Mouse (Mus musculus) hindbrain, embryonic 14.5 days (tissue): ENCODE measurements at regions not wholly inside any gene's neighbourhood (a gene's known extent, or its start where the extent isn't known, plus 50 kb on each side); places are given as distances from the start of the nearest gene placed in this dataset.

Experiments used
- ATAC-seq: fragments of 200-750 bp; cut with Nextera tagmentation; 2 replicates; pipeline ENCODE4 v1.8.0; 2017; ENCODE audit warnings: moderate number of reproducible peaks, mild to moderate bottlenecking, moderate TSS enrichment, moderate library complexity; ENCODE audit not compliant: low FRiP score
- DNase-seq: peaks from one replicate; pipeline ENCODE4 v3.0.0-alpha.2; 2015; ENCODE audit warnings: low spot score
- H3K27ac ChIP-seq: fragments of 300-500 bp; sonication (generic); 2 replicates; pipeline ENCODE4 v1.5.1; 2014; ENCODE audit warnings: mild to moderate bottlenecking, moderate library complexity
- H3K27me3 ChIP-seq: fragments of 300-500 bp; sonication (generic); 2 replicates; pipeline ENCODE4 v1.6.1; 2014; ENCODE audit warnings: mild to moderate bottlenecking, low read length, mixed read lengths; ENCODE audit not compliant: control insufficient read depth, insufficient read depth
- H3K36me3 ChIP-seq: fragments of 300-500 bp; sonication (generic); replicated peaks from 2 replicates; pipeline ENCODE4 v1.6.1; 2014; ENCODE audit not compliant: control insufficient read depth, insufficient read depth
- H3K4me1 ChIP-seq: fragments of 300-500 bp; sonication (generic); replicated peaks from 2 replicates; pipeline ENCODE4 v1.6.1; 2014; ENCODE audit warnings: antibody characterized with exemption, low read length, mixed read lengths; ENCODE audit not compliant: control insufficient read depth, insufficient read depth
- H3K4me2 ChIP-seq: fragments of 300-500 bp; sonication (generic); replicated peaks from 2 replicates; pipeline ENCODE4 v1.6.1; 2014; ENCODE audit warnings: mild to moderate bottlenecking, moderate library complexity
- H3K4me3 ChIP-seq: fragments of 300-500 bp; sonication (generic); replicated peaks from 2 replicates; pipeline ENCODE4 v1.5.1; 2014; ENCODE audit warnings: mild to moderate bottlenecking, low read length
- H3K9ac ChIP-seq: fragments of 300-500 bp; sonication (generic); 2 replicates; pipeline ENCODE4 v1.6.1; 2014
- H3K9me3 ChIP-seq: fragments of 300-500 bp; sonication (generic); 2 replicates; pipeline ENCODE4 v1.6.1; 2016; ENCODE audit warnings: low read length; ENCODE audit not compliant: control insufficient read depth
- WGBS: fragments of 180-500 bp; shearing (Covaris S2); extraction: QIAGEN DNeasy Blood & Tissue Kit; methylation state at CpG from one replicate; pipeline ENCODE4 v1.1.7; 2014; 5-methylcytosine and 5-hydroxymethylcytosine counted together

GRCm38 (mm10) chr6:36004701-36005100 lies 383.2 kb upstream of the Chrm2 start:
- H3K4me2 ChIP-seq = no peak overlapping the region
- no peaks in the 10 kb centered on the region for H3K36me3 ChIP-seq
- ATAC-seq = no peak
- no peak overlapping the region for H3K4me3 ChIP-seq
- H3K9ac ChIP-seq = no peak overlapping the region
- H3K27ac ChIP-seq = no peak overlapping the region
- no peaks in the 10 kb centered on the region for H3K9me3 ChIP-seq
- WGBS = 41% methylated on average over 1 of the region's 1 CpGs
- DNase-seq = peak; percentile 71
- no peaks in the 10 kb centered on the region for H3K4me1 ChIP-seq
- H3K27me3 ChIP-seq = no peaks in the 10 kb centered on the region

- H3K4me1 ChIP-seq = no peaks in the 10 kb centered on the region
- DNase-seq = no peak
- H3K4me2 ChIP-seq = no peak overlapping the region
- H3K4me3 ChIP-seq = no peak overlapping the region
- H3K36me3 ChIP-seq = no peaks in the 10 kb centered on the region
- no peak overlapping the region for H3K9ac ChIP-seq
- H3K27me3 ChIP-seq = no peaks in the 10 kb centered on the region
- 77% methylated on average over 3 of the region's 3 CpGs for WGBS
- H3K9me3 ChIP-seq = no peaks in the 10 kb centered on the region
- no peak overlapping the region for H3K27ac ChIP-seq
- ATAC-seq = no peak
Measured at GRCm38 (mm10) chr6:36002090-36002489, 385.8 kb upstream of the Chrm2 start.

GRCm38 (mm10) chr6:35988891-35989290 lies 399.0 kb upstream of the Chrm2 start:
- no peak overlapping the region for H3K9ac ChIP-seq
- H3K4me3 ChIP-seq = no peak overlapping the region
- whole genome bisulfite sequencing = 59% methylated on average over 3 of the region's 3 CpGs
- no peaks in the 10 kb centered on the region for H3K4me1 ChIP-seq
- peak; percentile 61 for DNase-seq
- no peak overlapping the region for H3K27ac ChIP-seq
- H3K36me3 ChIP-seq = no peaks in the 10 kb centered on the region
- no peak overlapping the region for H3K4me2 ChIP-seq
- peak; percentile 66; the same call in 1 of the 2 replicates for ATAC-seq
- no peaks in the 10 kb centered on the region for H3K9me3 ChIP-seq
- H3K27me3 ChIP-seq = no peaks in the 10 kb centered on the region

GRCm38 (mm10) chr6:35940071-35940470 lies 400.4 kb upstream of the Mtpn start:
- DNase-seq = no peak

GRCm38 (mm10) chr6:35924189-35924588 lies 384.5 kb upstream of the Mtpn start:
- Histone ChIP-seq H3K36me3 (no peaks in the 10 kb centered on the region), H3K4me1 (no peaks in the 10 kb centered on the region), H3K4me2 (no peak overlapping the region), H3K9ac (no peak overlapping the region), H3K27me3 (no peaks in the 10 kb centered on the region), H3K9me3 (no peaks in the 10 kb centered on the region), H3K4me3 (no peak overlapping the region), H3K27ac (no peak overlapping the region)
- no peak for DNase-seq
- ATAC-seq = no peak

More at GRCm38 (mm10) chr6:35940071-35940470, 400.4 kb upstream of the Mtpn start:
- WGBS = 94% methylated on average over 1 of the region's 1 CpGs
- ATAC-seq = no peak
- no peaks in the 10 kb centered on the region for H3K9me3 ChIP-seq
- no peak overlapping the region for H3K4me2 ChIP-seq
- H3K4me1 ChIP-seq = no peaks in the 10 kb centered on the region
- no peaks in the 10 kb centered on the region for H3K36me3 ChIP-seq
- H3K4me3 ChIP-seq = no peak overlapping the region
- H3K27me3 ChIP-seq = no peaks in the 10 kb centered on the region
- H3K27ac ChIP-seq = no peak overlapping the region
- H3K9ac ChIP-seq = no peak overlapping the region

- no peaks in the 10 kb centered on the region for H3K9me3 ChIP-seq
- DNase-seq (no peak), ATAC-seq (no peak)
- 54% methylated on average over 2 of the region's 2 CpGs for WGBS
- no peak overlapping the region for H3K27ac ChIP-seq
- no peak overlapping the region for H3K4me2 ChIP-seq
- no peaks in the 10 kb centered on the region for H3K4me1 ChIP-seq
- no peaks in the 10 kb centered on the region for H3K36me3 ChIP-seq
- H3K27me3 ChIP-seq = no peaks in the 10 kb centered on the region
- H3K4me3 ChIP-seq = no peak overlapping the region
- no peak overlapping the region for H3K9ac ChIP-seq
Measured at GRCm38 (mm10) chr6:35897990-35898389, 358.3 kb upstream of the Mtpn start.

GRCm38 (mm10) chr6:35895692-35896091 lies 356.0 kb upstream of the Mtpn start:
- Histone ChIP-seq H3K4me1 (no peaks in the 10 kb centered on the region), H3K4me3 (no peak overlapping the region), H3K36me3 (no peaks in the 10 kb centered on the region), H3K27me3 (no peaks in the 10 kb centered on the region), H3K4me2 (no peak overlapping the region), H3K27ac (no peak overlapping the region), H3K9ac (no peak overlapping the region), H3K9me3 (no peaks in the 10 kb centered on the region)
- DNase-seq = no peak
- 89% methylated on average over 2 of the region's 2 CpGs for WGBS
- ATAC-seq = no peak

- no peaks in the 10 kb centered on the region for H3K9me3 ChIP-seq
- no peak for ATAC-seq
- no peak for DNase-seq
Measured at GRCm38 (mm10) chr6:35874671-35875070, 335.0 kb upstream of the Mtpn start.

GRCm38 (mm10) chr6:35871388-35871787 lies 331.7 kb upstream of the Mtpn start:
- DNase-seq = no peak
- no peak overlapping the region for H3K4me3 ChIP-seq
- no peak overlapping the region for H3K27ac ChIP-seq
- no peaks in the 10 kb centered on the region for H3K4me1 ChIP-seq
- no peak overlapping the region for H3K9ac ChIP-seq
- ATAC-seq = no peak
- H3K27me3 ChIP-seq = no peaks in the 10 kb centered on the region
- H3K4me2 ChIP-seq = no peak overlapping the region
- WGBS = 65% methylated on average over 7 of the region's 7 CpGs
- no peaks in the 10 kb centered on the region for H3K9me3 ChIP-seq
- no peaks in the 10 kb centered on the region for H3K36me3 ChIP-seq

More at GRCm38 (mm10) chr6:35874671-35875070, 335.0 kb upstream of the Mtpn start:
- Histone ChIP-seq H3K4me3 (no peak overlapping the region), H3K9ac (no peak overlapping the region), H3K27ac (no peak overlapping the region), H3K4me1 (no peaks in the 10 kb centered on the region), H3K4me2 (no peak overlapping the region), H3K27me3 (no peaks in the 10 kb centered on the region), H3K36me3 (no peaks in the 10 kb centered on the region)
- WGBS = 84% methylated on average over 6 of the region's 6 CpGs

GRCm38 (mm10) chr6:35864218-35864617 lies 324.5 kb upstream of the Mtpn start:
- DNase-seq (no peak), ATAC-seq (no peak)
- Histone ChIP-seq H3K4me1 (no peaks in the 10 kb centered on the region), H3K9me3 (no peaks in the 10 kb centered on the region), H3K9ac (no peak overlapping the region), H3K27me3 (no peaks in the 10 kb centered on the region), H3K4me2 (no peak overlapping the region), H3K27ac (no peak overlapping the region), H3K4me3 (no peak overlapping the region), H3K36me3 (no peaks in the 10 kb centered on the region)
- WGBS = 85% methylated on average over 6 of the region's 6 CpGs
